In the genomic region with DNA sequence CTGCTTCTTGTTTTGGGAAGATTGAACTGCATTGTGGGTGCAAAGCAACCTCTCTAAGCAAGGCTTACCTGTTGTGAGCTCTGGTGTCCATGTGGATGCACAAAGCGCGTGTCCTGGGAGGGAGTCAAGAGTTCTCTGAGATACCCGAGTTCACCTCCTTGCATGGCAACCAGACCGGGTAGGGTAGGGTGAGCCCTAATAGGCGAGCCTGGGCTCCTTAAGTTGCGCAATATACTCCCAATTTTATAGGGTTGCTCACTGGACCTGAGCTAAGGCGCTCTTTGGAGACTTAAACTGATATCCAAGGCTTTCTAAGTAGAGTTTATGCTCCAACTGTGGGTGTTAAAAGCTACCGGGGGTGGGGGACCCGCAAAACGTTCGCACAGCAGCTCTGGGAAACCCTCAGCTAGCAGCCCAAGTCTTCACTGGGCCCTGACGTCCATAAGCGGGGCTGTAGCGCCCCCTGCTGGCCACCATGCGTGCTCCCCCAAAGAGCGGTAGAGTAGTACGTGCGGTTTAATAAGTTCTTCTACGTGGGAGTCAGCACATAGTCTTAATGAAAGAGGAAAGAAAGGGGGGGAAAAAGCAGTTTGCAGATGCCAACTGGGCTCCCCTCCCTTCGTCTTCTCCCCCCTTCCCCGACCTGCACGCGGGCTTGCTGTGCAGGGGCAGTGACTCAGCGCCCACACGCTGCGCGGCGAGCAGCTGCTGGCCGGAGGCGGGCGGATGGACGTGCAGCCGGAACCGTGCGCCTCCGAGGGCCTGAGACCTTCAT, we compare ENCODE assay signal across 8 mouse cellular contexts. TPM values are rescaled to one million over a fixed set of nuclear protein-coding genes. Genes with fewer than 3 reads are reported as not detected.
A peak's percentile ranks its signal among the peaks of the same experiment; 100 is the strongest.
DNase-seq lines count a peak whose midpoint lies in the region; ATAC-seq and TF ChIP-seq lines count a peak whose summit lies in the region.

No protein-coding gene starts in this region.

- TF ChIP-seq EP300 in stomach, postnatal 0 days (optimal IDR thresholded peaks at IDR 0.05), result no peak

- H3K4me3 ChIP-seq in forebrain, embryonic 10.5 days, result peak overlapping the region; percentile 57
- peak overlapping the region; percentile 62 for H3K4me3 ChIP-seq in heart, embryonic 15.5 days
- H3K4me3 ChIP-seq in liver, embryonic 15.5 days (replicated peaks), result peak overlapping the region; percentile 42
- H3K4me3 ChIP-seq in neural tube, embryonic 12.5 days, result peak overlapping the region; percentile 31
- peak overlapping the region; percentile 54 for H3K4me3 ChIP-seq in stomach, postnatal 0 days (ENCODE audit: low read depth, low read length)

- TF ChIP-seq CTCF in brain, embryonic 14.5 days (IDR thresholded peaks at IDR 0.05; ENCODE audit: borderline replicate concordance, extremely low read depth, insufficient read depth, insufficient read length), result peak; percentile 99
- TF ChIP-seq CTCF in stomach, postnatal 0 days (IDR thresholded peaks at IDR 0.05; ENCODE audit: low read depth), result peak; percentile 98

- TF ChIP-seq POLR2A in brain, embryonic 14.5 days (IDR thresholded peaks at IDR 0.05; ENCODE audit: borderline replicate concordance, extremely low read depth, insufficient read depth, insufficient read length, poor library complexity, severe bottlenecking), result no peak

- DNase-seq in CD4-positive, CD25-positive, alpha-beta regulatory T cell, adult 2 months (ENCODE audit: low read depth, low spot score), result peak; percentile 93
- DNase-seq in brain, embryonic 14.5 days (ENCODE audit: low read depth), result peak; percentile 95
- peak; percentile 90 for DNase-seq in forebrain, embryonic 10.5 days (ENCODE audit: extremely low spot score, low spot score)
- DNase-seq in kidney, postnatal 25 days, result peak; percentile 87 to 90
- peak; percentile 88 for DNase-seq in stomach, postnatal 0 days (ENCODE audit: low spot score)

- H3K27me3 ChIP-seq in forebrain, embryonic 10.5 days (ENCODE audit: poor library complexity, severe bottlenecking), result peaks cover 77% of the 10 kb centered on the region
- peaks cover 20% of the 10 kb centered on the region; the same call in 1 of the 2 replicates for H3K27me3 ChIP-seq in heart, embryonic 15.5 days
- H3K27me3 ChIP-seq in liver, embryonic 15.5 days, result peaks cover 77% of the 10 kb centered on the region
- H3K27me3 ChIP-seq in neural tube, embryonic 12.5 days (replicated peaks), result peaks cover 58% of the 10 kb centered on the region
- H3K27me3 ChIP-seq in stomach, postnatal 0 days (ENCODE audit: control insufficient read depth, insufficient read depth, low read length), result no peaks in the 10 kb centered on the region

- ATAC-seq in heart, embryonic 15.5 days (replicated peaks; ENCODE audit: insufficient number of reproducible peaks, insufficient read depth, low FRiP score, low read depth), result peak; percentile 75
- ATAC-seq in liver, embryonic 15.5 days (ENCODE audit: insufficient read depth), result peak; percentile 57
- peak; percentile 86 for ATAC-seq in neural tube, embryonic 12.5 days (ENCODE audit: low FRiP score, low read depth)
- ATAC-seq in stomach, postnatal 0 days (ENCODE audit: low FRiP score, low TSS enrichment), result peak; percentile 85

- H3K4me2 ChIP-seq in heart, embryonic 15.5 days, result peak overlapping the region; percentile 91
- peak overlapping the region; percentile 61 for H3K4me2 ChIP-seq in liver, embryonic 15.5 days
- peak overlapping the region; percentile 74 for H3K4me2 ChIP-seq in neural tube, embryonic 12.5 days (replicated peaks)
- H3K4me2 ChIP-seq in stomach, postnatal 0 days (replicated peaks; ENCODE audit: low read depth), result peak overlapping the region; percentile 82

- H3K27ac ChIP-seq in forebrain, embryonic 10.5 days, result peak overlapping the region; percentile 83
- H3K27ac ChIP-seq in heart, embryonic 15.5 days, result peak overlapping the region; percentile 54
- H3K27ac ChIP-seq in liver, embryonic 15.5 days (replicated peaks), result no peak overlapping the region
- H3K27ac ChIP-seq in neural tube, embryonic 12.5 days, result no peak overlapping the region
- H3K27ac ChIP-seq in stomach, postnatal 0 days (replicated peaks), result peak overlapping the region; percentile 53

- H3K4me1 ChIP-seq in forebrain, embryonic 10.5 days, result peaks cover 53% of the 10 kb centered on the region
- H3K4me1 ChIP-seq in heart, embryonic 15.5 days (replicated peaks), result peaks cover 63% of the 10 kb centered on the region
- peaks cover 16% of the 10 kb centered on the region for H3K4me1 ChIP-seq in liver, embryonic 15.5 days (replicated peaks)
- peaks cover 36% of the 10 kb centered on the region for H3K4me1 ChIP-seq in neural tube, embryonic 12.5 days
- peaks cover 15% of the 10 kb centered on the region for H3K4me1 ChIP-seq in stomach, postnatal 0 days (replicated peaks; ENCODE audit: control insufficient read depth, insufficient read depth)

- H3K9me3 ChIP-seq in forebrain, embryonic 10.5 days, result no peaks in the 10 kb centered on the region
- no peaks in the 10 kb centered on the region for H3K9me3 ChIP-seq in heart, embryonic 15.5 days (replicated peaks)
- H3K9me3 ChIP-seq in liver, embryonic 15.5 days (replicated peaks), result no peaks in the 10 kb centered on the region
- H3K9me3 ChIP-seq in neural tube, embryonic 12.5 days, result no peaks in the 10 kb centered on the region
- H3K9me3 ChIP-seq in stomach, postnatal 0 days (ENCODE audit: control insufficient read depth, low read length), result no peaks in the 10 kb centered on the region

- H3K36me3 ChIP-seq in forebrain, embryonic 10.5 days (replicated peaks), result no peaks in the 10 kb centered on the region
- H3K36me3 ChIP-seq in heart, embryonic 15.5 days, result no peaks in the 10 kb centered on the region
- no peaks in the 10 kb centered on the region for H3K36me3 ChIP-seq in liver, embryonic 15.5 days (replicated peaks)
- H3K36me3 ChIP-seq in neural tube, embryonic 12.5 days, result no peaks in the 10 kb centered on the region
- H3K36me3 ChIP-seq in stomach, postnatal 0 days (ENCODE audit: control insufficient read depth, insufficient read depth, low read length), result no peaks in the 10 kb centered on the region

- H3K9ac ChIP-seq in heart, embryonic 15.5 days, result peak overlapping the region; percentile 69
- H3K9ac ChIP-seq in liver, embryonic 15.5 days, result no peak overlapping the region
- H3K9ac ChIP-seq in neural tube, embryonic 12.5 days, result peak overlapping the region; percentile 38; the same call in 1 of the 2 replicates
- peak overlapping the region; percentile 59 for H3K9ac ChIP-seq in stomach, postnatal 0 days (ENCODE audit: low read length)

- WGBS in forebrain, embryonic 10.5 days, result 2% methylated on average over 36 of the region's 36 CpGs
- 2% methylated on average over 36 of the region's 36 CpGs for WGBS in heart, embryonic 15.5 days
- 2% methylated on average over 36 of the region's 36 CpGs for WGBS in liver, embryonic 15.5 days (ENCODE audit: insufficient replicate concordance)
- under 1% methylated on average over 36 of the region's 36 CpGs for WGBS in neural tube, embryonic 12.5 days
- WGBS in stomach, postnatal 0 days, result 3% methylated on average over 29 of the region's 36 CpGs

RNA-seq across cellular contexts. Expression of a gene that starts 2.6 kb away (rescaled TPM):
- 1.2 and 1.4 TPM in 2 replicates for polyA plus RNA-seq in brain, embryonic 14.5 days (2012; rRNA removed)
- 4.1 and 5.2 TPM in 2 replicates for polyA plus RNA-seq in forebrain, embryonic 10.5 days (2016; fragmentation: Nextera tagmentation; extraction: Ambion mirVana)
- 18.4 and 20.5 TPM in 2 replicates for polyA plus RNA-seq in heart, embryonic 15.5 days (2015; fragmentation: Nextera tagmentation; extraction: Ambion mirVana)
- polyA plus RNA-seq in liver, embryonic 15.5 days (2015; fragmentation: Nextera tagmentation; extraction: Ambion mirVana), result 2.2 and 2.7 TPM in 2 replicates
- polyA plus RNA-seq in neural tube, embryonic 12.5 days (2016; fragmentation: Nextera tagmentation; extraction: Ambion mirVana), result 4.0 and 4.3 TPM in 2 replicates
- 4.3 and 4.6 TPM in 2 replicates for polyA plus RNA-seq in stomach, postnatal 0 days (2015; fragmentation: Nextera tagmentation; extraction: Ambion mirVana)

RNA-seq across cellular contexts. Expression of a gene that starts 15.4 kb away (rescaled TPM):
- polyA plus RNA-seq in brain, embryonic 14.5 days (2012; rRNA removed), result 67.9 and 79.0 TPM in 2 replicates
- polyA plus RNA-seq in forebrain, embryonic 10.5 days (2016; fragmentation: Nextera tagmentation; extraction: Ambion mirVana), result 31.0 and 32.3 TPM in 2 replicates
- 30.8 TPM in 2 replicates for polyA plus RNA-seq in heart, embryonic 15.5 days (2015; fragmentation: Nextera tagmentation; extraction: Ambion mirVana)
- 5.3 and 7.1 TPM in 2 replicates for polyA plus RNA-seq in liver, embryonic 15.5 days (2015; fragmentation: Nextera tagmentation; extraction: Ambion mirVana)
- 51.7 and 53.2 TPM in 2 replicates for polyA plus RNA-seq in neural tube, embryonic 12.5 days (2016; fragmentation: Nextera tagmentation; extraction: Ambion mirVana)
- 14.8 and 14.9 TPM in 2 replicates for polyA plus RNA-seq in stomach, postnatal 0 days (2015; fragmentation: Nextera tagmentation; extraction: Ambion mirVana)

Comparison
In these comparisons a context has a peak if more than half of its experiments do, and no peak if none do; other contexts are left out.
1. H3K27ac ChIP-seq: peak in forebrain, embryonic 10.5 days (single experiment), heart, embryonic 15.5 days (single experiment) and stomach, postnatal 0 days (single experiment); none in liver, embryonic 15.5 days (single experiment) and neural tube, embryonic 12.5 days (single experiment).
2. Peak in every context shown above with its lines, with median percentiles within 50 percentile points of each other: DNase-seq, H3K4me3 ChIP-seq, ATAC-seq and H3K4me2 ChIP-seq.